Mouse (Mus musculus) CH12.LX (cell line): Measurements from ENCODE around the gene Zbtb20. TPM values are rescaled to one million over a fixed set of nuclear protein-coding genes. Genes with fewer than 3 reads are reported as not detected.

Experiments used
- DNase-seq: peaks from one replicate; pipeline ENCODE4 v3.0.0-alpha.2; 2013; ENCODE audit errors: extremely low read depth
- H3K27ac ChIP-seq: 2 replicates; pipeline ENCODE4 v1.5.1; 2012; ENCODE audit warnings: low read depth, mild to moderate bottlenecking, control low read depth, moderate library complexity; ENCODE audit not compliant: insufficient read depth
- H3K27me3 ChIP-seq: replicated peaks from 2 replicates; pipeline ENCODE3; 2012; ENCODE audit warnings: inconsistent platforms
- H3K36me3 ChIP-seq, 2 experiments: replicated peaks in 1 of 2; 2 replicates each; pipeline versions ENCODE3 to v1.6.1; 2012; ENCODE audit warnings: inconsistent platforms in 1 of 2, low read length in 1 of 2, mild to moderate bottlenecking in 1 of 2, mixed read lengths in 1 of 2, moderate library complexity in 1 of 2; ENCODE audit not compliant: control insufficient read depth in 1 of 2, insufficient read depth in 1 of 2
- H3K4me1 ChIP-seq, 2 experiments: 2 replicates each; pipeline ENCODE4 v1.6.1; 2012; ENCODE audit warnings: inconsistent platforms in 1 of 2, moderate library complexity in 1 of 2; ENCODE audit not compliant: insufficient read depth in 2 of 2, control insufficient read depth in 1 of 2
- H3K4me2 ChIP-seq: 2 replicates; pipeline ENCODE4 v1.6.1; 2012; ENCODE audit warnings: low read depth, mild to moderate bottlenecking, control low read depth; ENCODE audit not compliant: poor library complexity, insufficient read depth, severe bottlenecking
- H3K4me3 ChIP-seq, 3 experiments: fragments of 150-350 bp in 1 of 3; sonication (generic) in 1 of 3; replicated peaks in 1 of 3; 2 replicates each; pipeline versions ENCODE3 to v1.5.1; 2011 to 2012; ENCODE audit warnings: low read depth in 2 of 3, low read length in 2 of 3, mild to moderate bottlenecking in 2 of 3, moderate library complexity in 2 of 3, control low read depth in 1 of 3, improper control_type of control experiment in 1 of 3, inconsistent platforms in 1 of 3, mixed read lengths in 1 of 3; ENCODE audit not compliant: poor library complexity in 1 of 3
- H3K79me2 ChIP-seq: replicated peaks from 2 replicates; pipeline ENCODE4 v1.6.1; 2012; ENCODE audit warnings: mild to moderate bottlenecking, moderate library complexity; ENCODE audit not compliant: control insufficient read depth, poor library complexity, insufficient read depth, severe bottlenecking; ENCODE audit errors: extremely low read depth
- H3K9ac ChIP-seq: 2 replicates; pipeline ENCODE4 v1.6.1; 2012; ENCODE audit warnings: low read depth, mild to moderate bottlenecking, control low read depth, moderate library complexity; ENCODE audit not compliant: insufficient read depth
- H3K9me3 ChIP-seq: replicated peaks from 2 replicates; pipeline ENCODE3; 2012; ENCODE audit warnings: low read length, inconsistent platforms, mixed read lengths
- CHD1 ChIP-seq: IDR thresholded peaks from 2 replicates; pipeline ENCODE4 v1.6.1; 2012; ENCODE audit warnings: low read depth, low read length, improper control_type of control experiment, inconsistent platforms
- CHD2 ChIP-seq: IDR thresholded peaks from 2 replicates; pipeline ENCODE4 v1.6.1; 2011; ENCODE audit warnings: low read length, improper control_type of control experiment
- E2F4 ChIP-seq: IDR thresholded peaks from 2 replicates; pipeline ENCODE4 v1.6.1; 2011; ENCODE audit warnings: low read depth, low read length, improper control_type of control experiment; ENCODE audit not compliant: insufficient replicate concordance
- EP300 ChIP-seq: IDR thresholded peaks from 2 replicates; pipeline ENCODE4 v1.6.1; 2011; ENCODE audit warnings: low read length, improper control_type of control experiment
- HCFC1 ChIP-seq: IDR thresholded peaks from 2 replicates; pipeline ENCODE4 v1.6.1; 2012; ENCODE audit warnings: low read depth, mild to moderate bottlenecking, inconsistent platforms, low read length, improper control_type of control experiment
- KAT2A ChIP-seq: IDR thresholded peaks from 2 replicates; pipeline ENCODE4 v1.6.1; 2012; ENCODE audit warnings: low read length, improper control_type of control experiment, inconsistent platforms; ENCODE audit not compliant: insufficient replicate concordance
- MEF2A ChIP-seq: IDR thresholded peaks from 2 replicates; pipeline ENCODE4 v1.6.1; 2014; ENCODE audit warnings: low read depth, mild to moderate bottlenecking, inconsistent platforms, low read length, improper control_type of control experiment, borderline replicate concordance
- MXI1 ChIP-seq: IDR thresholded peaks from 2 replicates; pipeline ENCODE4 v1.6.1; 2011; ENCODE audit warnings: mild to moderate bottlenecking, low read depth, low read length, improper control_type of control experiment
- NRF1 ChIP-seq: IDR thresholded peaks from 2 replicates; pipeline ENCODE4 v1.6.1; 2014; ENCODE audit warnings: low read depth, mild to moderate bottlenecking, inconsistent platforms, low read length, improper control_type of control experiment, moderate library complexity
- PAX5 ChIP-seq: IDR thresholded peaks from 2 replicates; pipeline ENCODE4 v1.6.1; 2012; ENCODE audit warnings: low read length, inconsistent platforms, mixed read lengths
- RAD21 ChIP-seq: IDR thresholded peaks from 2 replicates; pipeline ENCODE4 v1.6.1; 2011; ENCODE audit warnings: low read depth, mild to moderate bottlenecking, low read length, improper control_type of control experiment, moderate library complexity
- RCOR1 ChIP-seq: conservative IDR thresholded peaks from 2 replicates; pipeline ENCODE4 v1.6.1; 2012; ENCODE audit warnings: low read depth, mild to moderate bottlenecking, inconsistent platforms, low read length, improper control_type of control experiment
- SIN3A ChIP-seq: IDR thresholded peaks from 2 replicates; pipeline ENCODE4 v1.6.1; 2012; ENCODE audit warnings: low read length, improper control_type of control experiment, inconsistent platforms
- SMC3 ChIP-seq: IDR thresholded peaks from 2 replicates; pipeline ENCODE4 v1.6.1; 2011; ENCODE audit warnings: low read depth, low read length, improper control_type of control experiment
- UBTF ChIP-seq: IDR thresholded peaks from 2 replicates; pipeline ENCODE4 v1.6.1; 2012; ENCODE audit warnings: low read depth, mild to moderate bottlenecking, inconsistent platforms, low read length, improper control_type of control experiment, moderate library complexity
- USF1 ChIP-seq: IDR thresholded peaks from 2 replicates; pipeline ENCODE4 v1.6.1; 2014; ENCODE audit warnings: low read depth, mild to moderate bottlenecking, inconsistent platforms, low read length, improper control_type of control experiment
- USF2 ChIP-seq: conservative IDR thresholded peaks from 2 replicates; pipeline ENCODE4 v1.6.1; 2011; ENCODE audit warnings: low read depth, low read length, improper control_type of control experiment
- ZKSCAN1 ChIP-seq: IDR thresholded peaks from 2 replicates; pipeline ENCODE4 v1.6.1; 2012; ENCODE audit warnings: low read depth, inconsistent platforms, low read length, improper control_type of control experiment, borderline replicate concordance
- dilution Hi-C: fragments of 300-500 bp; cut with MboI; formaldehyde crosslinking; loops from 2 replicates; pipeline ENCODE4 v1.14.3; 2020; ENCODE audit warnings: low sequenced_read_pairs; ENCODE audit not compliant: extremely low pct_unique_long_range_greater_than_20kb, extremely low pct_ligation_motif_present
- in situ Hi-C: fragments of 300-500 bp; cut with MboI; formaldehyde crosslinking; loops from 3 replicates; pipeline ENCODE4 v1.14.3; 2019; ENCODE audit warnings: low sequenced_read_pairs, low pct_ligation_motif_present, low pct_unique_long_range_greater_than_20kb, mixed read lengths
- polyA plus RNA-seq: library from polyadenylated mRNA; unstranded; fragments of >175 nt; gene quantifications from 2 replicates; pipeline ENCODE4 v1.2.1, GENCODE M21; 2012; ENCODE audit warnings: low read depth; ENCODE audit not compliant: insufficient read length
- total RNA-seq, 2 experiments: library from RNA; depleted of rRNA; stranded (reverse); fragments of 300-350 nt in 1 of 2; fragments of >200 nt in 1 of 2; gene quantifications; 2 replicates each; pipeline ENCODE4 v1.2.3; 2012 to 2014

Gene Zbtb20
- total and polyA plus RNA-seq, 3 experiments = 24.9 to 58.0 (median 51.6) TPM

DNA sequence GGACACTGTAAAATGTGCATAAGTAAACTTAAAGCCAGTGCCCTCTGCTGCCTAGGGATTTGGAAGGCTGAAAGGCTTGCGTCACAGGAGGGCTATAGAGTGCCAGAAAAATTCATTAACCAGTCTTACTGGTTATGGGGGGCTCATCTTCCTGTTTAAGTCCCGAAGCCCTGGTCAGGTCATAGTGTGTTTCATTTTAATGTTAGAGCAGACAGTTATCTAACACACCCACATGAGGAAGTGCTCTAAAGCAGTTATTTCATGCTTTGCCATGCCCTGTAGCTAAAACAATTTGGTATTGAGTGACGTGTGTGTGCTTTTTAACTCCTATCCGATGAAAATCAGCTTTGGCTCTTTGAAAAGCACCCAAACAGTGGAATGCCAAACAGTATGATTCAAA, 34.3 kb downstream of the Zbtb20 start:
- Histone ChIP-seq H3K9ac (no peak overlapping the region), H3K27me3 (no peaks in the 10 kb centered on the region), H3K4me1 (peaks cover 0 to 4% of the 10 kb centered on the region in 2 experiments; a peak in 2 of 4 replicates), H3K4me2 (no peak overlapping the region), H3K79me2 (no peaks in the 10 kb centered on the region), H3K36me3 (no peaks in the 10 kb centered on the region), H3K4me3 (no peak overlapping the region), H3K27ac (no peak overlapping the region), H3K9me3 (no peaks in the 10 kb centered on the region)
- no peak for DNase-seq
- TF ChIP-seq RCOR1 (no peak), UBTF (no peak), EP300 (no peak), SIN3A (no peak), MEF2A (no peak), HCFC1 (no peak), PAX5 (no peak), CHD1 (no peak), E2F4 (no peak), NRF1 (no peak)
- dilution Hi-C loops = no loop called here
- in situ Hi-C loops = loop anchor here (25.0 kb wide), 1 partner anchor 252 kb away; no protein-coding TSS in a partner anchor

- Histone ChIP-seq H3K4me1 (peaks cover 0 to 7% of the 10 kb centered on the region in 2 experiments; a peak in 2 of 4 replicates), H3K27ac (no peak overlapping the region), H3K4me2 (no peak overlapping the region), H3K9ac (no peak overlapping the region), H3K4me3 (no peak overlapping the region)
- dilution Hi-C loops = no loop called here
- TF ChIP-seq ZKSCAN1 (no peak), RAD21 (no peak), HCFC1 (no peak), CHD2 (no peak), UBTF (no peak), SMC3 (no peak), MEF2A (no peak), PAX5 (no peak), USF1 (no peak), USF2 (no peak), MXI1 (no peak), KAT2A (no peak)
- TF ChIP-seq, all 38 proteins: peak for 0
- Histone ChIP-seq H3K36me3 (no peaks in the 10 kb centered on the region), H3K79me2 (no peaks in the 10 kb centered on the region), H3K27me3 (no peaks in the 10 kb centered on the region), H3K9me3 (no peaks in the 10 kb centered on the region)
- in situ Hi-C loops = loop anchor here (25.0 kb wide), 1 partner anchor 252 kb away; no protein-coding TSS in a partner anchor
- DNase-seq = no peak
Measured at GRCm38 (mm10) chr16:42910716-42911115, 35.0 kb downstream of the Zbtb20 start.
